Mouse (Mus musculus) MEL-GATA-1-ER (cell line): ENCODE data around the gene Alox12b.

Experiments
- DNase-seq: peaks from one replicate; pipeline ENCODE4 v3.0.0-alpha.2; 2012; ENCODE audit warnings: low read depth; ENCODE audit errors: extremely low read depth

Gene Alox12b

GRCm38 (mm10) chr11:69172606-69173005 lies 15.8 kb downstream of the Alox12b start:
- DNase-seq: no peak

- DNase-seq: no peak
These were observed 17.9 kb downstream of the Alox12b start for GRCm38 (mm10) chr11:69174722-69175121.

- DNase-seq: no peak
These were observed 21.7 kb downstream of the Alox12b start for GRCm38 (mm10) chr11:69178525-69178924.

- no peak for DNase-seq
These were observed 22.7 kb downstream of the Alox12b start for GRCm38 (mm10) chr11:69179512-69179911.

- no peak for DNase-seq
These were observed 23.3 kb downstream of the Alox12b start for GRCm38 (mm10) chr11:69180120-69180519.

GRCm38 (mm10) chr11:69185031-69185430 lies 28.2 kb downstream of the Alox12b start:
- no peak for DNase-seq

- DNase-seq: no peak
These were observed 29.1 kb downstream of the Alox12b start for GRCm38 (mm10) chr11:69185936-69186335.

- DNase-seq: no peak
These were observed 36.1 kb downstream of the Alox12b start for GRCm38 (mm10) chr11:69192840-69193239.

GRCm38 (mm10) chr11:69196766-69197165 lies 40.0 kb downstream of the Alox12b start:
- DNase-seq: no peak

GRCm38 (mm10) chr11:69197194-69197593 lies 40.4 kb downstream of the Alox12b start:
- DNase-seq: no peak

GRCm38 (mm10) chr11:69197743-69198142 lies 41.0 kb downstream of the Alox12b start, which contains the start of gene Alox8:
TSS of gene Alox8 (minus strand) at chr11:69197843.
- no peak for DNase-seq

- no peak for DNase-seq
These were observed 42.5 kb downstream of the Alox12b start for GRCm38 (mm10) chr11:69199251-69199650.

GRCm38 (mm10) chr11:69200231-69200630 lies 43.4 kb downstream of the Alox12b start:
- no peak for DNase-seq

GRCm38 (mm10) chr11:69202469-69203230 lies 45.9 kb downstream of the Alox12b start:
- no peak for DNase-seq

- DNase-seq: no peak
These were observed 54.6 kb downstream of the Alox12b start for GRCm38 (mm10) chr11:69211431-69211830.

- no peak for DNase-seq
These were observed 60.6 kb downstream of the Alox12b start for GRCm38 (mm10) chr11:69217411-69217810.

GRCm38 (mm10) chr11:69218661-69219060 lies 61.9 kb downstream of the Alox12b start:
- no peak for DNase-seq
